Mouse (Mus musculus) thymus, postnatal 4 days (tissue): Measurements from ENCODE around the gene Ereg.

Source experiments
- DNase-seq: peaks from one replicate; pipeline ENCODE4 v3.0.0; 2021

Gene Ereg

GRCm38 (mm10) chr5:91074450-91074950 lies at the start of gene Ereg:
Ereg (plus strand) TSS chr5:91074622.
- peak; percentile 7 for DNase-seq

GRCm38 (mm10) chr5:91027164-91027563 lies 47.3 kb upstream of the Ereg start, which contains the start of gene Epgn:
Epgn (plus strand) TSS chr5:91027464.
- no peak for DNase-seq

GRCm38 (mm10) chr5:91027840-91028239 lies 46.6 kb upstream of the Ereg start:
- DNase-seq = no peak

GRCm38 (mm10) chr5:91030629-91031028 lies 43.8 kb upstream of the Ereg start:
- DNase-seq = no peak

GRCm38 (mm10) chr5:91035341-91035740 lies 39.1 kb upstream of the Ereg start:
- no peak for DNase-seq

- DNase-seq = no peak
These were observed 37.8 kb upstream of the Ereg start for GRCm38 (mm10) chr5:91036628-91037027.

GRCm38 (mm10) chr5:91037756-91038155 lies 36.7 kb upstream of the Ereg start:
- no peak for DNase-seq

GRCm38 (mm10) chr5:91038547-91038946 lies 35.9 kb upstream of the Ereg start:
- DNase-seq = peak; percentile 6

GRCm38 (mm10) chr5:91038963-91039362 lies 35.5 kb upstream of the Ereg start:
- no peak for DNase-seq

GRCm38 (mm10) chr5:91047987-91048386 lies 26.4 kb upstream of the Ereg start:
- no peak for DNase-seq

- no peak for DNase-seq
These were observed 26.0 kb upstream of the Ereg start for GRCm38 (mm10) chr5:91048397-91048796.

- DNase-seq = no peak
These were observed 2.1 kb upstream of the Ereg start for GRCm38 (mm10) chr5:91072340-91072739.

GRCm38 (mm10) chr5:91073626-91074025 lies 796 bp upstream of the Ereg start:
- DNase-seq = no peak

GRCm38 (mm10) chr5:91074026-91074425 lies 396 bp upstream of the Ereg start:
- DNase-seq = no peak

- no peak for DNase-seq
These were observed 599 bp downstream of the Ereg start for GRCm38 (mm10) chr5:91075021-91075420.

GRCm38 (mm10) chr5:91083016-91083415 lies 8.6 kb downstream of the Ereg start:
- no peak for DNase-seq

- DNase-seq = no peak
These were observed 10.9 kb downstream of the Ereg start for GRCm38 (mm10) chr5:91085291-91085690.

- no peak for DNase-seq
These were observed 15.9 kb downstream of the Ereg start for GRCm38 (mm10) chr5:91090301-91090700.

- no peak for DNase-seq
These were observed 23.6 kb downstream of the Ereg start for GRCm38 (mm10) chr5:91097911-91098614.

- DNase-seq = no peak
These were observed 27.3 kb downstream of the Ereg start for GRCm38 (mm10) chr5:91101742-91102141.

- no peak for DNase-seq
These were observed 29.7 kb downstream of the Ereg start for GRCm38 (mm10) chr5:91103943-91104665.

GRCm38 (mm10) chr5:91106248-91106647 lies 31.8 kb downstream of the Ereg start:
- DNase-seq = no peak

GRCm38 (mm10) chr5:91110023-91110670 lies 35.7 kb downstream of the Ereg start:
- DNase-seq = no peak

GRCm38 (mm10) chr5:91111019-91111418 lies 36.6 kb downstream of the Ereg start:
- no peak for DNase-seq
